Mouse (Mus musculus) myocyte (in vitro differentiated cells): ENCODE data around the gene Acbd6. TPM values are rescaled to one million over a fixed set of nuclear protein-coding genes. Genes with fewer than 3 reads are reported as not detected.
A peak's percentile ranks its signal among the peaks of the same experiment; 100 is the strongest.

Source experiments
- H3K27me3 ChIP-seq: one replicate; pipeline ENCODE4 v1.6.1; 2011; ENCODE audit not compliant: control insufficient read depth, insufficient read depth, insufficient read length
- H3K36me3 ChIP-seq: one replicate; pipeline ENCODE4 v1.6.1; 2011; ENCODE audit not compliant: control insufficient read depth, insufficient read depth
- H3K4me2 ChIP-seq: one replicate; pipeline ENCODE4 v1.6.1; 2011; ENCODE audit warnings: low read depth, control low read depth
- H3K4me3 ChIP-seq: one replicate; pipeline ENCODE4 v1.5.1; 2011; ENCODE audit warnings: mild to moderate bottlenecking, control low read depth, moderate library complexity
- H3K79me2 ChIP-seq: one replicate; pipeline ENCODE4 v1.6.1; 2011; ENCODE audit not compliant: control insufficient read depth, insufficient read depth
- H3ac ChIP-seq: one replicate; pipeline ENCODE4 v1.6.1; 2011; ENCODE audit not compliant: control insufficient read depth, insufficient read length
- CEBPB ChIP-seq: IDR thresholded peaks from 2 replicates; pipeline ENCODE4 v1.6.1; 2011; ENCODE audit warnings: mild to moderate bottlenecking, moderate library complexity; ENCODE audit not compliant: poor library complexity, insufficient read depth, severe bottlenecking
- E2F4 ChIP-seq: IDR thresholded peaks from one replicate; pipeline ENCODE4 v1.6.1; 2011; ENCODE audit warnings: mild to moderate bottlenecking, control low read depth, moderate library complexity; ENCODE audit not compliant: insufficient read depth
- MAX ChIP-seq: IDR thresholded peaks from one replicate; pipeline ENCODE4 v1.6.1; 2011; ENCODE audit warnings: low read depth, mild to moderate bottlenecking, control low read depth
- MYOD1 ChIP-seq, 3 experiments: IDR thresholded peaks; one replicate each; pipeline ENCODE4 v1.6.1; 2011; ENCODE audit warnings: control low read depth in 2 of 3, low read depth in 2 of 3, mild to moderate bottlenecking in 2 of 3, moderate library complexity in 1 of 3; ENCODE audit not compliant: insufficient read length in 2 of 3, control insufficient read depth in 1 of 3
- MYOG ChIP-seq, 3 experiments: IDR thresholded peaks; one replicate each; pipeline ENCODE4 v1.6.1; 2011; ENCODE audit warnings: control low read depth in 2 of 3, low read depth in 2 of 3, mild to moderate bottlenecking in 2 of 3; ENCODE audit not compliant: insufficient read length in 2 of 3, control insufficient read depth in 1 of 3, insufficient read depth in 1 of 3
- POLR2A ChIP-seq: IDR thresholded peaks from one replicate; pipeline ENCODE4 v1.6.1; 2011; ENCODE audit warnings: low read depth, mild to moderate bottlenecking, control low read depth, moderate library complexity; ENCODE audit not compliant: insufficient read length
- POLR2AphosphoS2 ChIP-seq: IDR thresholded peaks from one replicate; pipeline ENCODE4 v1.6.1; 2011; ENCODE audit warnings: low read depth, control low read depth; ENCODE audit not compliant: insufficient read length
- REST ChIP-seq: IDR thresholded peaks from one replicate; pipeline ENCODE4 v1.6.1; 2011; ENCODE audit warnings: mild to moderate bottlenecking, control low read depth, moderate library complexity; ENCODE audit not compliant: insufficient read depth, insufficient read length
- SRF ChIP-seq: IDR thresholded peaks from one replicate; pipeline ENCODE4 v1.6.1; 2011; ENCODE audit warnings: low read depth; ENCODE audit not compliant: control insufficient read depth, insufficient read length
- TCF12 ChIP-seq: IDR thresholded peaks from one replicate; pipeline ENCODE4 v1.6.1; 2011; ENCODE audit warnings: mild to moderate bottlenecking, control low read depth; ENCODE audit not compliant: poor library complexity, insufficient read depth, severe bottlenecking
- TCF3 ChIP-seq: IDR thresholded peaks from one replicate; pipeline ENCODE4 v1.6.1; 2011; ENCODE audit warnings: low read depth, control low read depth; ENCODE audit not compliant: insufficient read length
- USF1 ChIP-seq: IDR thresholded peaks from one replicate; pipeline ENCODE4 v1.6.1; 2011; ENCODE audit warnings: low read depth, mild to moderate bottlenecking, control low read depth, moderate library complexity
- polyA plus RNA-seq: library from polyadenylated mRNA; unstranded; fragments of >200 nt; fragmentation: generic; extraction: Trizol; gene quantifications from one replicate; pipeline ENCODE4 v1.2.1, GENCODE M21; 2012; ENCODE audit warnings: missing spikeins

Gene Acbd6
- polyA plus RNA-seq, 1 experiment, result 124 TPM

DNA sequence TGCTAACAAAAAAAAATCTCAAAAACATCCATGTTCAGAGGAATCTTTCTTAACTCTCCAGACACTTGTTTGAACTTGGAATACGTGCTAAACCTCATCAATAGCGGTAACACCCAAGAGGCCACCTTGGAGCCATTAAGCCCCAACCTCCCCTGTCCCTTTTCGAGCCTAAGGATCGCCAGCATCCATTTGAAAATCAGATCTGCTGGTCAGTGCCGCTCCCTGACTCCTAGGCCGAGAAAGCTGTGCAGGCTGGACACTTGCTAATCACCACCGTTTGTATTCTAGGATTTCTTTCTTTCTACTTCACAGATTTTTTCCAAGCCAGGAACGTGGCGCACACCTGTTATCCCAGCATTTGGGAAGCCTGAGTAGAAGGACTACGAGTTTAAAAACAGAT, 169.9 kb downstream of the Acbd6 start:
- H3K36me3 ChIP-seq, result no peaks in the 10 kb centered on the region
- H3ac ChIP-seq, result no peak overlapping the region
- peaks cover 34% of the 10 kb centered on the region for H3K27me3 ChIP-seq
- no peaks in the 10 kb centered on the region for H3K79me2 ChIP-seq
- no peak overlapping the region for H3K4me2 ChIP-seq
- no peak for TF ChIP-seq TCF12
- no peak for TF ChIP-seq MYOD1 (IDR thresholded peaks at IDR 0.05; ENCODE audit: control insufficient read depth in 1 of 3, insufficient read length in 2 of 3, low read depth in 2 of 3)
- TF ChIP-seq REST, result no peak
- TF ChIP-seq POLR2AphosphoS2, result no peak
- TF ChIP-seq POLR2A, result no peak
- TF ChIP-seq E2F4, result no peak
- no peak for TF ChIP-seq MYOG (IDR thresholded peaks at IDR 0.05; ENCODE audit: control insufficient read depth in 1 of 3, insufficient read depth in 1 of 3, insufficient read length in 2 of 3, low read depth in 2 of 3)
- no peak for TF ChIP-seq MAX
- TF ChIP-seq TCF3, result no peak
- no peak for TF ChIP-seq CEBPB
- no peak for TF ChIP-seq USF1
- TF ChIP-seq SRF, result no peak
- no peak overlapping the region for H3K4me3 ChIP-seq

DNA sequence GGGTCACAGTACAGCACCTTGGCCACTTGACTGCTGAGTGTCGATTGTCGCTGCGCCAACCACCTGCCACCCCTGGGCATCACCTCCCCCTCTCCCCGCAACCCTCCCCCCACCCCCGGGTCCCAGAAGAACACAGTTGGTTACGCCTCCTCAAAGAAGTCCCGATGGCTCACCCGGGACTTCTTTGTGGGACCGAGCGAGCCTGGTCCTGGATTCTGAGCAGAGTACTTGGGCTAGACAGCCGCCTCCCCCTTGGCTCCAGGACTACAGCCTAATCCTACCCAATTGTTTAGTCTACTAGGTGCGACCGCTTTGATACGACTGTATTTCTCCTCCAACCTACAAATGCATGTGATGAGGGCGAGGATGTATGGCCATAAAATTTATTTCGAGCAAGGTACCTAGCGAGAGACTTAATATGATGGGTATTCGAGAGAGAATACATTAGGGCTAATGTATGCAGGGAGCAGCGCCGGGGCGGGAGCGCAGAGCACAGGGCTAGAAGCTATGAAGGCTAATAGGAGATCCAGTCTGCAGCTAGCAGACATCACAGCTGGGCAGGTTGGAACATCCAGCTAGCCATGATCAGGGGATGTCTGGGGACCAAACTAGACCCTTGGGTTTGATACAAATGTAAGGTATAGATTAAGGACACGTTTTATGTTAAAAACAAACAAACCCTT, 171.3 kb downstream of the Acbd6 start:
- Histone ChIP-seq H3K4me3 (no peak overlapping the region), H3K4me2 (no peak overlapping the region), H3K27me3 (peaks cover 34% of the 10 kb centered on the region), H3K36me3 (no peaks in the 10 kb centered on the region), H3ac (no peak overlapping the region), H3K79me2 (no peaks in the 10 kb centered on the region)
- TF ChIP-seq MYOG (IDR thresholded peaks at IDR 0.05; ENCODE audit: control insufficient read depth in 1 of 3, insufficient read depth in 1 of 3, insufficient read length in 2 of 3, low read depth in 2 of 3) (no peak), POLR2A (no peak), POLR2AphosphoS2 (no peak), MYOD1 (IDR thresholded peaks at IDR 0.05; ENCODE audit: control insufficient read depth in 1 of 3, insufficient read length in 2 of 3, low read depth in 2 of 3) (no peak), CEBPB (no peak), MAX (no peak), REST (no peak), TCF3 (no peak), TCF12 (no peak), SRF (no peak), USF1 (no peak), E2F4 (no peak)

DNA sequence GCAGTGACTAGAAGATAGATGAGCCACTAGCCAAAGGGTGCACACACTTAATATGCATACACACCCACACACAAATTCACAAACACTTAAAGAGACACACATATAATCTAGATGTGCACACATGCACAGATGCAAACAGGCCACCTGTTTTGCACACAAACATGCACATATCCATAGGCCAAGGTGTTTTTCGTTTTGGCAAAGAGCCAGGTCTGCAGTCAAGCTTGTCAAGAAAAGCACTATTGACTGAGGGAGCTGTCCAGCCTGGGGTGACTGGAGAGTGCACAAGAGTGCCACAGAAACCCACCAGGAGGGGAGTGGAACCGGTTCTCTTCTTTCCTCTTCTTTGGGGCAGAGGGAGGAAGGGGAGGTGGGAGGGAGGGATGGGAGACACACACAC, 173.2 kb downstream of the Acbd6 start:
- H3K36me3 ChIP-seq, result no peaks in the 10 kb centered on the region

DNA sequence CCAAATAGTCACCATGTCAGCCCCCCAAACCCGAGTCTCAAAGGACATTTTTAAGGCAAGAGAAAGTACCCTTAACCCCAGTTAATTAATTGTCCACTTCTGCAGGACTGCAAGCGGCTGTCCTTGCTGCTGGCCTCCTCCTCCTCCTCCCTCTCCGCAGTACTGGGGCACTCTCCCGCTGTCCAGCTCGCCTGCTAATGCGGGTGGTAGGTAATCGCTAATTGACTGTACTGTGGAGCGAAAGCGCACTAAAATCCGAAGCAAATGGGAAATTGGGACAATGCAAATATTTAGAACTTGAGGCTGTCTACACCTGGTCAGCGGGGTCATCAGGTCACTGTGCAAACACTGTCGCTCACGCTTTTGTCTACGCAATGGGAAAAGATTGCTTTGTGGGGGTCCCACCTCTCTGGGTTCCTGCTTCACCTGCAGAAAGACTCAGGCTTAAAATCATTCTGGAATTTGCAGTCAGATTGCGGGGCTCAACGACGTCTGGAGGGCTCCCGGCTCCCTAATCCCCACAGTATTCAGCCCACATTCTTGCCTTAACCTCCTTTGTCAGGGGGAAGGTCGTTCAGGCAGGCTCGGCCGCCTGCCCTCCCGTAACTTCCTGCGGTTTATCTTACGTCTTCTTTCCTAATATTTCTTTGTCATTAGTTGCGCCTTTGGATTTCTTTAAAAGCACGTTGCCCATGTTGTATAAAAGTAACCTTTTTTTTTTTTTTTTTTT, 178.3 kb downstream of the Acbd6 start:
- H3K36me3 ChIP-seq, result no peaks in the 10 kb centered on the region
- no peak overlapping the region for H3K4me3 ChIP-seq
- no peaks in the 10 kb centered on the region for H3K79me2 ChIP-seq
- H3ac ChIP-seq, result no peak overlapping the region
- peaks cover 64% of the 10 kb centered on the region for H3K27me3 ChIP-seq
- H3K4me2 ChIP-seq, result no peak overlapping the region
- no peak for TF ChIP-seq SRF
- no peak for TF ChIP-seq TCF12
- no peak for TF ChIP-seq REST
- no peak for TF ChIP-seq E2F4
- TF ChIP-seq TCF3, result no peak

More for the DNA sequence above, 173.2 kb downstream of the Acbd6 start:
- Histone ChIP-seq H3K4me3 (no peak overlapping the region), H3ac (no peak overlapping the region), H3K27me3 (peaks cover 40% of the 10 kb centered on the region), H3K4me2 (no peak overlapping the region), H3K79me2 (no peaks in the 10 kb centered on the region)
- no peak for TF ChIP-seq MAX
- peak; percentile 29 for TF ChIP-seq REST
- no peak for TF ChIP-seq SRF
- TF ChIP-seq E2F4, result no peak
- no peak for TF ChIP-seq MYOG (IDR thresholded peaks at IDR 0.05; ENCODE audit: control insufficient read depth in 1 of 3, insufficient read depth in 1 of 3, insufficient read length in 2 of 3, low read depth in 2 of 3)
